Mouse (Mus musculus): ENCODE measurements at regions not wholly inside any gene's neighbourhood (a gene's known extent, or its start where the extent isn't known, plus 50 kb on each side); places are given as distances from the start of the nearest gene placed in this dataset.
"Not testable (repeated sequence)": the region's sequence is repeated elsewhere in the genome, so short reads cannot be mapped to it uniquely, and the experiment has no call there.

DNA sequence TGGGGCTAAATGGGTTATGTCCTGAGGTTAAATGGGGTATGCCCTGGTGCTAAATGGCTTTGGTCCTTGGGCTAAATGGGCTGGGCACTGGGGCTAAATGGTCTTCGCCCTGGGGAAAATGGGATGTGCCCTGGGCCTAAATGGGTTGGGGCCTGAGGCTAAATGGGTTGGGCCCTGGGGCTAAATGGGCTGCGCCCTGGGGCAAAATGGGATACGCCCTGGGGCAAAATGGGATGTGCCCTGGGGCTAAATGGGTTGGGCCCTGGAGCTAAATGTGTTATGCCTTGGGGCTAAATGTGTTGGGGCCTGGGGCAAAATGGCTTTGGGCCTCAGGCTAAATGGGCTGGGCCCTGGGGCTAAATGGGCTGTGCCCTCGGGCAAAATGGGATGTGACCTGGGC is 265.6 kb downstream of the Samd9l start:
- not testable (repeated sequence) for H3K4me3 ChIP-seq; H3K36me3 ChIP-seq; H3K27ac ChIP-seq; H3K27me3 ChIP-seq (ENCODE audit: low read depth, poor library complexity, severe bottlenecking); DNase-seq (ENCODE audit: low spot score); H3K4me1 ChIP-seq
- 88% methylated on average over 4 of the region's 4 CpGs for WGBS
- H3K9me3 ChIP-seq (replicated peaks) = peaks cover 41% of the 10 kb centered on the region

DNA sequence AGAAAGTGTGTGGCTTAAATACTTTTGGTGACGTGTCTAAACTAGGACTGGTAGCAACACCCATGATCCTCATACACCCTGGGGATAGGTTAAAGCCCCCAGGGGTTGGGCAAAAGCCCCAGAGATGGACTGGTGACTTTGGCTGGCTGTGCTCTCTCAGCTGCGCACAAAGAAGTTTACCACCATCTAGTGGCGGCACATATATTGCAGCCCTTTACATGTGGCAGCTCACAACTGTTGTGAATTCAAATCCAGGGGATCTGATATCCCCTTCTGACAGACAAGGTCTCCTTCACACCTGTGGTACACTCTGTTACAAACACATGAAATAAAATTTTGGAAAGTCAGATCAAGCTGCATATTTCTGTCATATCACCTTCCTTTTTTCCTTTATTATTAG is 283.1 kb downstream of the Samd9l start:
- H3K36me3 ChIP-seq; DNase-seq (ENCODE audit: low spot score); H3K27me3 ChIP-seq (ENCODE audit: low read depth, poor library complexity, severe bottlenecking); H3K27ac ChIP-seq; H3K4me3 ChIP-seq; H3K9me3 ChIP-seq (replicated peaks); H3K4me1 ChIP-seq: not testable (repeated sequence)
- WGBS = 20% methylated on average over 1 of the region's 3 CpGs
